Mouse (Mus musculus): ENCODE results near the gene Cdyl2. TPM values are rescaled to one million over a fixed set of nuclear protein-coding genes. Genes with fewer than 3 reads are reported as not detected.
A peak's percentile ranks its signal among the peaks of the same experiment; 100 is the strongest.

The Cdyl2 gene
- polyA plus RNA-seq, 1 experiment from 2014 or later, result 11.7 TPM

- Histone ChIP-seq H3K4me1 (ENCODE audit: insufficient read depth, low read depth, low read length) (peaks cover 5% of the 10 kb centered on the region; the same call in 1 of the 2 replicates), H3K36me3 (ENCODE audit: insufficient read depth, low read length) (0 out of 2 replicates have a peak, but pooled peaks cover 3% of the 10 kb centered on the region), H3K27me3 (replicated peaks; ENCODE audit: insufficient read depth, low read length) (no peaks in the 10 kb centered on the region), H3K27ac (ENCODE audit: low read length) (no peak overlapping the region), H3K4me2 (replicated peaks; ENCODE audit: low read depth, low read length) (no peak overlapping the region), H3K4me3 (ENCODE audit: low read depth, low read length) (no peak overlapping the region), H3K9ac (replicated peaks; ENCODE audit: low read depth) (no peak overlapping the region), H3K9me3 (ENCODE audit: low read length) (no peaks in the 10 kb centered on the region)
- DNase-seq (ENCODE audit: low spot score), result no peak
- no peak for ATAC-seq
- 97% methylated on average over 11 of the region's 11 CpGs for whole genome bisulfite sequencing
- TF ChIP-seq EP300 (IDR thresholded peaks at IDR 0.05) (no peak), CTCF (IDR thresholded peaks at IDR 0.05) (no peak)
Measured at GRCm38 (mm10) chr8:116623591-116623990, 109.2 kb downstream of the Cdyl2 start.

DNA sequence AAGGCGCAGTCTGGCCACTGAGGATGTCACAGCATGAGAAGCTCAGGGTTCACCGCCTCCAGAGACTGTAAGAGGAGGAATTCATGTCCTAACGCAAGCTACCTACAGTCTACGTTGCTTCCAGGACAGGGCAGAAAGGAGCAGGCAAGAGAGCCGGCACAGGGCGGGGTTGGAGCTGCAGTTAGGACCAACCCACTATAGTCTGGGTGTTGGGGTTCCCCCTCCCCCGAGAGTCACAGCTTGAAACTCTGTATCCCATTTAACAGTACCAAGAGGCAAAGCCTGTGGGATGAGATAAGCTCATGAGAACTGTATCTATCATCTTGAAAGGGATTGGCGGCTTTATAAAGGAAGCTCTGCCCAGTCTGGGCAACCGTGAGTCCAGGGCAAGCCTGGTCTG, 110.5 kb downstream of the Cdyl2 start:
- H3K9me3 ChIP-seq (ENCODE audit: low read length), result no peaks in the 10 kb centered on the region
- DNase-seq (ENCODE audit: low spot score) (no peak), ATAC-seq (no peak)
- TF ChIP-seq EP300 (IDR thresholded peaks at IDR 0.05) (no peak), CTCF (IDR thresholded peaks at IDR 0.05) (no peak)
- H3K4me1 ChIP-seq (ENCODE audit: insufficient read depth, low read depth, low read length), result peaks cover 5% of the 10 kb centered on the region; the same call in 1 of the 2 replicates
- WGBS, result 71% methylated on average over 9 of the region's 9 CpGs
- no peak overlapping the region for H3K4me3 ChIP-seq (ENCODE audit: low read depth, low read length)
- 0 out of 2 replicates have a peak, but pooled peaks cover 3% of the 10 kb centered on the region for H3K36me3 ChIP-seq (ENCODE audit: insufficient read depth, low read length)
- H3K9ac ChIP-seq (replicated peaks; ENCODE audit: low read depth), result no peak overlapping the region
- H3K27me3 ChIP-seq (replicated peaks; ENCODE audit: insufficient read depth, low read length), result no peaks in the 10 kb centered on the region
- no peak overlapping the region for H3K27ac ChIP-seq (ENCODE audit: low read length)
- H3K4me2 ChIP-seq (replicated peaks; ENCODE audit: low read depth, low read length), result no peak overlapping the region

DNA sequence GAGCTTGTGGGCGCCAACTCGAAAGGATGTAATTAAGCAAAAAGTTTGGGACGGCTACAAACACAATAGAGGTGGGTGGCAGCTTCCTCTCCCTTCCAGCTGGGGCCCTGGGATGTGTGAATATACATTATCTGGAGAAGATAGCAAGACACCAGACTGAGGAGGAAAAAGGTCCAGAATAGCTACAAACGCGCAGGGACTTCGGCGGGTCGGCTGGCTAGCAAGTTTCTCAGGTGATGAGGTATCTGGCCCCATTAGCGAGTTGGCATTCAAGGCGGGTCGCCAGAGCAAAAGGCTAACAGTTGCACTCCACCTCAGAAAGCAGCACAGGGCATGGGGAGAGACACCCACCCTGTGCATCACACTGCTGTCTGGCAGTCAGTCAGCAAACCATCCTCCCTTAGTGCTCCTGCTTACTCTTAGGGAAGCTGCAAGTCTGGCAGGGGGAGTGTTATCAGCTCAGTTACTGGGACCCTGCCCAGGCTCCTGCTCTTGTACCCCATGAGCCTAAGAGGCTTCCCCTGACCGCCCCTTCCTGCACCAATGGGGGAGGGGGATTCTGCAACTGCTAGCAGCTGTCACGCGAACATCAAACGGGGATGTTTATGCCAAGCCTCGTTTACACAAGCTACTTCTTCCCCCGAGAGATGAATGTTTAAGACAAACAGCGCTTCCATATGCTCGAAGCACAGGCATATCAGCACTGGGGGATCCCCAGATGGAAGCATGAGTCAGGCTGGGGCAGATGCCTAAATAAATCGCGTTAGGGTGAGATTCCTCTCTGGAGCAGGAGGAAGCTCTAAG, 111.4 kb downstream of the Cdyl2 start:
- H3K36me3 ChIP-seq (ENCODE audit: insufficient read depth, low read length), result 0 out of 2 replicates have a peak, but pooled peaks cover 3% of the 10 kb centered on the region
- WGBS, result 41% methylated on average over 21 of the region's 21 CpGs
- no peak overlapping the region for H3K9ac ChIP-seq (replicated peaks; ENCODE audit: low read depth)
- TF ChIP-seq EP300 (IDR thresholded peaks at IDR 0.05), result no peak
- no peak for TF ChIP-seq CTCF (IDR thresholded peaks at IDR 0.05)
- H3K4me1 ChIP-seq (ENCODE audit: insufficient read depth, low read depth, low read length), result peaks cover 5% of the 10 kb centered on the region; the same call in 1 of the 2 replicates
- no peaks in the 10 kb centered on the region for H3K27me3 ChIP-seq (replicated peaks; ENCODE audit: insufficient read depth, low read length)
- no peak overlapping the region for H3K27ac ChIP-seq (ENCODE audit: low read length)
- H3K9me3 ChIP-seq (ENCODE audit: low read length), result no peaks in the 10 kb centered on the region
- no peak overlapping the region for H3K4me2 ChIP-seq (replicated peaks; ENCODE audit: low read depth, low read length)
- ATAC-seq (peak; percentile 16; the same call in 1 of the 2 replicates), DNase-seq (ENCODE audit: low spot score) (no peak)
- no peak overlapping the region for H3K4me3 ChIP-seq (ENCODE audit: low read depth, low read length)

DNA sequence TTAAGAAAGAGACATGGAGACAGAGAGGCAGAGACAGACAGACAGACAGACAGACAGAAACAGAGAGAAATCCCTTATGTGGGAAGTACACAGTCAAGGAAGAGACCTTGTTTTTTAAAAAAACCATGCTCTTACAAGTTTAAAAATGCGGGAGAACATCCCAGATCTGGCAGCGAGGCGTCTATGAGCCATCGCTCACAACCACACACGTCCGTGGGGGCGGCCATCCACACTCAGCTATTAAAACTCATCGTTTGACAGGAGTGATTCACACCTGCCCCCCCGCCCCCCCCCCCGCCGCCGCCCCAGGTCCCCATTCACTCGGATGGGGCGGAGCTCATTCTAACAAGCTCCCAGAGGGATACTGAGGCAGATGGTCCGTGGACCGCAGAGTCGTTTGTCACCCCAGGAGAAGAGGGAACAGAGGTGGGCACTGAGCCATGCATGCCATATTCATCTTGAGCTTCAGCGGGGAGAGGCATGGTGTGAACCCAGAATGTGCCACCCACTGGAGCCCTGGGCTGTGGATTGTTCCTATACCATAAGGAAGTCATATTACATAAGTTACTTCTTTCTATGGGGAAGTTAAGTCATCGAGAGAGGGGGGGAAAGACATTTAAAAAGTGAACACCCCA, 113.0 kb downstream of the Cdyl2 start:
- no peak for ATAC-seq
- no peak overlapping the region for H3K27ac ChIP-seq (ENCODE audit: low read length)
- WGBS, result 75% methylated on average over 19 of the region's 19 CpGs
- H3K9ac ChIP-seq (replicated peaks; ENCODE audit: low read depth), result no peak overlapping the region
- TF ChIP-seq CTCF (IDR thresholded peaks at IDR 0.05) (no peak), EP300 (IDR thresholded peaks at IDR 0.05) (no peak)
- H3K9me3 ChIP-seq (ENCODE audit: low read length), result no peaks in the 10 kb centered on the region
- no peak overlapping the region for H3K4me2 ChIP-seq (replicated peaks; ENCODE audit: low read depth, low read length)
- 0 out of 2 replicates have a peak, but pooled peaks cover 3% of the 10 kb centered on the region for H3K36me3 ChIP-seq (ENCODE audit: insufficient read depth, low read length)
- peaks cover 5% of the 10 kb centered on the region; the same call in 1 of the 2 replicates for H3K4me1 ChIP-seq (ENCODE audit: insufficient read depth, low read depth, low read length)
- no peaks in the 10 kb centered on the region for H3K27me3 ChIP-seq (replicated peaks; ENCODE audit: insufficient read depth, low read length)
- DNase-seq (ENCODE audit: low spot score), result no peak
- no peak overlapping the region for H3K4me3 ChIP-seq (ENCODE audit: low read depth, low read length)

GRCm38 (mm10) chr8:116619221-116619620, 113.6 kb downstream of the Cdyl2 start:
- WGBS, result 93% methylated on average over 5 of the region's 5 CpGs
- Histone ChIP-seq H3K4me2 (replicated peaks; ENCODE audit: low read depth, low read length) (no peak overlapping the region), H3K36me3 (ENCODE audit: insufficient read depth, low read length) (0 out of 2 replicates have a peak, but pooled peaks cover 3% of the 10 kb centered on the region), H3K9me3 (ENCODE audit: low read length) (no peaks in the 10 kb centered on the region), H3K4me3 (ENCODE audit: low read depth, low read length) (no peak overlapping the region), H3K27ac (ENCODE audit: low read length) (no peak overlapping the region), H3K4me1 (ENCODE audit: insufficient read depth, low read depth, low read length) (peaks cover 5% of the 10 kb centered on the region; the same call in 1 of the 2 replicates), H3K27me3 (replicated peaks; ENCODE audit: insufficient read depth, low read length) (no peaks in the 10 kb centered on the region), H3K9ac (replicated peaks; ENCODE audit: low read depth) (no peak overlapping the region)
- no peak for TF ChIP-seq EP300 (IDR thresholded peaks at IDR 0.05)
- no peak for DNase-seq (ENCODE audit: low spot score)
- ATAC-seq, result no peak

- ATAC-seq (no peak), DNase-seq (ENCODE audit: low spot score) (no peak)
- H3K4me1 ChIP-seq (ENCODE audit: insufficient read depth, low read depth, low read length), result peaks cover 5% of the 10 kb centered on the region; the same call in 1 of the 2 replicates
- H3K9me3 ChIP-seq (ENCODE audit: low read length), result no peaks in the 10 kb centered on the region
- WGBS, result 87% methylated on average over 10 of the region's 10 CpGs
- no peak overlapping the region for H3K9ac ChIP-seq (replicated peaks; ENCODE audit: low read depth)
- H3K4me2 ChIP-seq (replicated peaks; ENCODE audit: low read depth, low read length), result no peak overlapping the region
- 0 out of 2 replicates have a peak, but pooled peaks cover 1% of the 10 kb centered on the region for H3K36me3 ChIP-seq (ENCODE audit: insufficient read depth, low read length)
- H3K27ac ChIP-seq (ENCODE audit: low read length), result no peak overlapping the region
- H3K4me3 ChIP-seq (ENCODE audit: low read depth, low read length), result no peak overlapping the region
- no peaks in the 10 kb centered on the region for H3K27me3 ChIP-seq (replicated peaks; ENCODE audit: insufficient read depth, low read length)
- no peak for TF ChIP-seq CTCF (IDR thresholded peaks at IDR 0.05)
- no peak for TF ChIP-seq EP300 (IDR thresholded peaks at IDR 0.05)
Measured at GRCm38 (mm10) chr8:116618797-116619196, 114.0 kb downstream of the Cdyl2 start.

All from lung, postnatal 0 days (tissue).